Mouse (Mus musculus): ENCODE results near the gene Dntt.

DNA sequence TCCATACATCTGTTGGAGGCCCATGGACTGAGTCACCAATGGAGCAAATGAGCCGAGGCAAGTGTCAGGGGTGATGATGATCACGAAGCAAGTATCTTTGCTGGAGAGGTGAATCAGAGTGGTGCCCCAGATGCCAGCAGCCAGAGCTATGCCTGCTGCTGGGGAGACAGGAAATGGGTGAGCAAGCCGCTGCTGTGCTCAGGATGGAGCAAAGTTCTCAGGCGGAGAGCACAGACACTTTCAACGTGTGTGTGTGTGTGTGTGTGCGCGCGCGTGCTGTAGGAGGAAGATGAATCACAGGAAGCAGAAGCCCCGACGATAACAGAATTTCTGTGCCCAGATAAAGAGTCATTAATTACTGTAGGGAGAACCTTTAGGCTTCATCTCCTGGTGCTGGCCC lies 1.9 kb downstream of the Dntt start:
- TF ChIP-seq CTCF (IDR thresholded peaks at IDR 0.05; ENCODE audit: borderline replicate concordance, extremely low read depth, insufficient read depth, insufficient read length) (no peak), POLR2A (IDR thresholded peaks at IDR 0.05; ENCODE audit: borderline replicate concordance, extremely low read depth, insufficient read depth, insufficient read length, poor library complexity, severe bottlenecking) (no peak)

All from brain, embryonic 14.5 days (tissue).